Mouse (Mus musculus): ENCODE data around the gene Krtap11-1. TPM values are rescaled to one million over a fixed set of nuclear protein-coding genes. Genes with fewer than 3 reads are reported as not detected.

Gene Krtap11-1
- not detected for polyA plus RNA-seq (2017; shearing (Covaris generic))

DNA sequence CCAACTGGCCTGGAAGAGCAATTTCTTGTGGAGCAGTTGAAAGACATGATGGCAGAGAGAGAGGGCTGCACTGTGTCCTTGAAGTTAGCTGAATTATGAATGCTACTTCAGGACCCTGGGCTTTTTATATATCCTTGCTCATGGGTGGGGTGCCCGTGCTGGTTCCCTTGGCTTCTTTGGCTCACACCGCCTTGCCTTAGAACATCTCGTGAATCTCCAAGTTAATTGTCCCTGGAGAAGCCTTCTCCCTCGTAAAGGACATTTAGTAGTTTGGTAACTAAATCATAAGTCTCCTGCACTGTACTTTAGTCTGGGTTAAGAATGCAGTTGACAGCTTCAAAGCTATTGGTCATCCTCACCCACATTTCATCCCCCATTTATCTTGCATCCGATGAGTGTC lies at the start of gene Krtap11-1:
Gene Krtap11-1, minus strand, starts transcription at position 101 of the 400 bp plus-strand sequence.

Other genes starting within 250 kb of the Krtap11-1 start
- not detected for gene Krtap21-1, start 167.3 kb downstream of the Krtap11-1 start, polyA plus RNA-seq (2017; shearing (Covaris generic))
- gene Krtap6-2, start 151.1 kb downstream of the Krtap11-1 start, polyA plus RNA-seq (2017; shearing (Covaris generic)), result not detected
- not detected for gene Krtap8-1, start 83.2 kb downstream of the Krtap11-1 start, polyA plus RNA-seq (2017; shearing (Covaris generic))
- not detected for gene Krtap7-1, start 62.9 kb downstream of the Krtap11-1 start, polyA plus RNA-seq (2017; shearing (Covaris generic))